8 mouse cellular contexts compared by ENCODE assay signal in genomic region chr5:48889395-48890194, GRCm38 (mm10).
DNase-seq lines count a peak whose midpoint lies in the region; ATAC-seq and TF ChIP-seq lines count a peak whose summit lies in the region.

No protein-coding gene starts in this region.

- TF ChIP-seq POLR2A in cortical plate, adult 2 months (IDR thresholded peaks at IDR 0.05; ENCODE audit: extremely low read depth, insufficient read depth, low read length), result no peak
- TF ChIP-seq POLR2A in lung, adult 2 months (IDR thresholded peaks at IDR 0.05; ENCODE audit: borderline replicate concordance, extremely low read depth, low read depth, low read length), result no peak

- H3K4me2 ChIP-seq in liver, postnatal 0 days (ENCODE audit: low read depth, low read length), result no peak overlapping the region
- H3K4me2 ChIP-seq in hindbrain, embryonic 14.5 days (replicated peaks), result peak overlapping the region; percentile 53

- WGBS in liver, postnatal 0 days (ENCODE audit: insufficient replicate concordance), result 17% methylated on average over 18 of the region's 18 CpGs
- 4% methylated on average over 18 of the region's 18 CpGs for WGBS in hindbrain, embryonic 14.5 days
- 8% methylated on average over 18 of the region's 18 CpGs for WGBS in lung, adult 2 months

- no peaks in the 10 kb centered on the region for H3K27me3 ChIP-seq in liver, postnatal 0 days (ENCODE audit: insufficient read depth, low read length)
- no peaks in the 10 kb centered on the region for H3K27me3 ChIP-seq in hindbrain, embryonic 14.5 days (ENCODE audit: control insufficient read depth, insufficient read depth, low read length)

- H3K36me3 ChIP-seq in liver, postnatal 0 days (replicated peaks; ENCODE audit: insufficient read depth, low read length), result no peaks in the 10 kb centered on the region
- no peaks in the 10 kb centered on the region for H3K36me3 ChIP-seq in hindbrain, embryonic 14.5 days (replicated peaks; ENCODE audit: control insufficient read depth, insufficient read depth)

- H3K27ac ChIP-seq in liver, postnatal 0 days (ENCODE audit: low read depth), result no peak overlapping the region
- H3K27ac ChIP-seq in cortical plate, adult 2 months (ENCODE audit: insufficient read depth, low read length), result no peak overlapping the region
- no peak overlapping the region for H3K27ac ChIP-seq in hindbrain, embryonic 14.5 days

- no peaks in the 10 kb centered on the region for H3K9me3 ChIP-seq in liver, postnatal 0 days (ENCODE audit: low read length)
- H3K9me3 ChIP-seq in hindbrain, embryonic 14.5 days (ENCODE audit: control insufficient read depth, low read length), result no peaks in the 10 kb centered on the region

- DNase-seq in liver (peak; percentile 4), MN1 (ENCODE audit: low spot score) (no peak)
- no peak for DNase-seq in liver, postnatal 0 days
- DNase-seq in hindbrain, embryonic 14.5 days (ENCODE audit: low spot score), result peak; percentile 33
- DNase-seq in lung, adult 2 months, result peak; percentile 20
- DNase-seq in retina, postnatal 1 day, result peak; percentile 69
- DNase-seq in thymus, postnatal 0 days (ENCODE audit: low spot score), result no peak

- no peaks in the 10 kb centered on the region for H3K4me1 ChIP-seq in liver, postnatal 0 days (ENCODE audit: insufficient read depth)
- H3K4me1 ChIP-seq in cortical plate, adult 2 months (ENCODE audit: control insufficient read depth, insufficient read depth, low read length), result no peaks in the 10 kb centered on the region; the same call in 1 of the 2 replicates
- H3K4me1 ChIP-seq in hindbrain, embryonic 14.5 days (replicated peaks; ENCODE audit: control insufficient read depth, insufficient read depth, low read length), result 0 out of 2 replicates have a peak, but pooled peaks cover 2% of the 10 kb centered on the region
- H3K4me1 ChIP-seq in lung, adult 2 months (ENCODE audit: control insufficient read depth, insufficient read depth, low read length), result no peaks in the 10 kb centered on the region

- no peak for ATAC-seq in liver, postnatal 0 days
- ATAC-seq in hindbrain, embryonic 14.5 days (ENCODE audit: low FRiP score), result peak; percentile 89

- TF ChIP-seq CTCF in liver, postnatal 0 days (IDR thresholded peaks at IDR 0.05; ENCODE audit: low read depth), result no peak
- no peak for TF ChIP-seq CTCF in cortical plate, adult 2 months (IDR thresholded peaks at IDR 0.05; ENCODE audit: extremely low read depth, insufficient read depth, low read length)
- no peak for TF ChIP-seq CTCF in lung, adult 2 months (IDR thresholded peaks at IDR 0.05; ENCODE audit: insufficient read depth, low read length)

- no peak overlapping the region for H3K9ac ChIP-seq in liver, postnatal 0 days (replicated peaks)
- H3K9ac ChIP-seq in hindbrain, embryonic 14.5 days, result peak overlapping the region; percentile 52

- TF ChIP-seq EP300 in liver, postnatal 0 days (IDR thresholded peaks at IDR 0.05; ENCODE audit: low read depth), result no peak

- no peak overlapping the region for H3K4me3 ChIP-seq in liver, postnatal 0 days (ENCODE audit: low read depth, low read length)
- peak overlapping the region; percentile 39 for H3K4me3 ChIP-seq in cortical plate, adult 2 months (ENCODE audit: insufficient read depth, low read length)
- peak overlapping the region; percentile 35 for H3K4me3 ChIP-seq in hindbrain, embryonic 14.5 days (replicated peaks; ENCODE audit: low read length)
- peak overlapping the region; percentile 28 for H3K4me3 ChIP-seq in lung, adult 2 months (replicated peaks; ENCODE audit: extremely low read depth, low read depth, low read length)

Comparison
In these comparisons a context has a peak if more than half of its experiments do, and no peak if none do; other contexts are left out.
1. DNase-seq: peak in liver (single experiment), hindbrain, embryonic 14.5 days (single experiment), lung, adult 2 months (single experiment) and retina, postnatal 1 day (single experiment); none in liver, postnatal 0 days (single experiment), thymus, postnatal 0 days (single experiment) and MN1 (single experiment).